Mouse (Mus musculus) intestine, embryonic 14.5 days (tissue): ENCODE data around the gene Gngt2. TPM values are rescaled to one million over a fixed set of nuclear protein-coding genes. Genes with fewer than 3 reads are reported as not detected.

Experiments used
- ATAC-seq: fragments of 200-750 bp; cut with Nextera tagmentation; replicated peaks from 2 replicates; pipeline ENCODE4 v1.8.0; 2017; ENCODE audit warnings: low read depth, moderate number of reproducible peaks, moderate TSS enrichment, moderate library complexity; ENCODE audit not compliant: low FRiP score, low TSS enrichment
- DNase-seq: peaks from one replicate; pipeline ENCODE4 v3.0.0-alpha.2; 2018; ENCODE audit warnings: low spot score
- H3K27ac ChIP-seq: fragments of 300-500 bp; sonication (generic); 2 replicates; pipeline ENCODE4 v1.5.1; 2014; ENCODE audit warnings: low read depth, mild to moderate bottlenecking, control low read depth
- H3K27me3 ChIP-seq: fragments of 300-500 bp; sonication (generic); replicated peaks from 2 replicates; pipeline ENCODE4 v1.6.1; 2014; ENCODE audit warnings: low read length, control low read depth; ENCODE audit not compliant: control insufficient read depth, insufficient read depth
- H3K36me3 ChIP-seq: fragments of 300-500 bp; sonication (generic); 2 replicates; pipeline ENCODE4 v1.6.1; 2014; ENCODE audit warnings: low read length, control low read depth; ENCODE audit not compliant: control insufficient read depth, insufficient read depth
- H3K4me1 ChIP-seq: fragments of 300-500 bp; sonication (generic); replicated peaks from 2 replicates; pipeline ENCODE4 v1.6.1; 2014; ENCODE audit warnings: low read length, control low read depth, mixed read lengths; ENCODE audit not compliant: control insufficient read depth, insufficient read depth
- H3K4me2 ChIP-seq: fragments of 300-500 bp; sonication (generic); 2 replicates; pipeline ENCODE4 v1.6.1; 2014; ENCODE audit warnings: low read length
- H3K4me3 ChIP-seq: fragments of 300-500 bp; sonication (generic); 2 replicates; pipeline ENCODE4 v1.5.1; 2014; ENCODE audit warnings: low read depth, low read length, control low read depth, mixed read lengths
- H3K9ac ChIP-seq: fragments of 300-500 bp; sonication (generic); 2 replicates; pipeline ENCODE4 v1.6.1; 2014; ENCODE audit warnings: mild to moderate bottlenecking, low read length
- H3K9me3 ChIP-seq: fragments of 300-500 bp; sonication (generic); 2 replicates; pipeline ENCODE4 v1.6.1; 2016; ENCODE audit warnings: low read length, control low read depth; ENCODE audit not compliant: control insufficient read depth
- WGBS: fragments of 180-500 bp; shearing (Covaris S2); extraction: QIAGEN DNeasy Blood & Tissue Kit; methylation state at CpG from one replicate; pipeline ENCODE4 v1.1.7; 2014; 5-methylcytosine and 5-hydroxymethylcytosine counted together
- polyA plus RNA-seq: library from polyadenylated mRNA; unstranded; fragments of >200 nt; fragmentation: Nextera tagmentation; extraction: Ambion mirVana; gene quantifications from 2 replicates; pipeline ENCODE4 v1.2.1, GENCODE M21; 2014

The Gngt2 gene
- polyA plus RNA-seq, 1 experiment from 2014 or later, result 17.2 TPM

GRCm38 (mm10) chr11:95821511-95821910 is 15.5 kb upstream of the Gngt2 start:
- H3K4me3 ChIP-seq, result no peak overlapping the region
- no peaks in the 10 kb centered on the region for H3K9me3 ChIP-seq
- H3K36me3 ChIP-seq, result no peaks in the 10 kb centered on the region
- 88% methylated on average over 3 of the region's 3 CpGs for WGBS
- DNase-seq (no peak), ATAC-seq (no peak)
- H3K27ac ChIP-seq, result no peak overlapping the region
- peaks cover 21% of the 10 kb centered on the region for H3K27me3 ChIP-seq
- H3K4me1 ChIP-seq, result peaks cover 7% of the 10 kb centered on the region; the same call in 1 of the 2 replicates
- no peak overlapping the region for H3K9ac ChIP-seq
- H3K4me2 ChIP-seq, result no peak overlapping the region

- 96% methylated on average over 4 of the region's 4 CpGs for WGBS
- no peak overlapping the region for H3K9ac ChIP-seq
- no peak overlapping the region for H3K27ac ChIP-seq
- no peaks in the 10 kb centered on the region for H3K36me3 ChIP-seq
- ATAC-seq (no peak), DNase-seq (no peak)
- H3K9me3 ChIP-seq, result no peaks in the 10 kb centered on the region
- H3K4me3 ChIP-seq, result no peak overlapping the region
- H3K27me3 ChIP-seq, result peaks cover 29% of the 10 kb centered on the region
- H3K4me2 ChIP-seq, result no peak overlapping the region
- H3K4me1 ChIP-seq, result peaks cover 7% of the 10 kb centered on the region; the same call in 1 of the 2 replicates
Measured at GRCm38 (mm10) chr11:95822437-95822836, 14.6 kb upstream of the Gngt2 start.

- Histone ChIP-seq H3K36me3 (no peaks in the 10 kb centered on the region), H3K4me1 (peaks cover 7% of the 10 kb centered on the region; the same call in 1 of the 2 replicates), H3K4me2 (peak within 1 kb of the TSS; percentile 97), H3K9ac (peak within 1 kb of the TSS; percentile 73), H3K27ac (no peak within 1 kb of the TSS), H3K27me3 (peaks cover 44% of the 10 kb centered on the region), H3K4me3 (peak within 1 kb of the TSS; percentile 61), H3K9me3 (no peaks in the 10 kb centered on the region)
- ATAC-seq (peak; percentile 95), DNase-seq (peak; percentile 91)
- under 1% methylated on average over 65 of the region's 78 CpGs for WGBS
Measured at GRCm38 (mm10) chr11:95824071-95824876, 12.7 kb upstream of the Gngt2 start, which contains the start of gene Phospho1. Gene Phospho1 (plus strand): TSS chr11:95824499.

GRCm38 (mm10) chr11:95824877-95825243 is 12.2 kb upstream of the Gngt2 start:
- H3K9me3 ChIP-seq, result no peaks in the 10 kb centered on the region
- 1% methylated on average over 11 of the region's 11 CpGs for WGBS
- no peak for DNase-seq

GRCm38 (mm10) chr11:95825625-95826024 is 11.4 kb upstream of the Gngt2 start:
- DNase-seq (no peak), ATAC-seq (no peak)
- peaks cover 58% of the 10 kb centered on the region for H3K27me3 ChIP-seq
- H3K4me2 ChIP-seq, result no peak overlapping the region
- no peaks in the 10 kb centered on the region for H3K9me3 ChIP-seq
- H3K36me3 ChIP-seq, result no peaks in the 10 kb centered on the region
- WGBS, result 63% methylated on average over 3 of the region's 3 CpGs
- no peak overlapping the region for H3K27ac ChIP-seq
- H3K9ac ChIP-seq, result no peak overlapping the region
- H3K4me1 ChIP-seq, result peaks cover 7% of the 10 kb centered on the region; the same call in 1 of the 2 replicates
- no peak overlapping the region for H3K4me3 ChIP-seq

More at GRCm38 (mm10) chr11:95824877-95825243, 12.2 kb upstream of the Gngt2 start:
- Histone ChIP-seq H3K36me3 (no peaks in the 10 kb centered on the region), H3K4me1 (peaks cover 7% of the 10 kb centered on the region; the same call in 1 of the 2 replicates), H3K27ac (no peak overlapping the region), H3K4me2 (peak overlapping the region; percentile 97), H3K27me3 (peaks cover 50% of the 10 kb centered on the region), H3K4me3 (peak overlapping the region; percentile 61), H3K9ac (peak overlapping the region; percentile 73)
- peak; percentile 28; the same call in 1 of the 2 replicates for ATAC-seq

GRCm38 (mm10) chr11:95826317-95827167 is 10.5 kb upstream of the Gngt2 start:
- Histone ChIP-seq H3K9me3 (no peaks in the 10 kb centered on the region), H3K27ac (no peak overlapping the region), H3K4me3 (no peak overlapping the region), H3K27me3 (peaks cover 67% of the 10 kb centered on the region), H3K36me3 (no peaks in the 10 kb centered on the region), H3K9ac (no peak overlapping the region), H3K4me2 (no peak overlapping the region), H3K4me1 (peaks cover 16% of the 10 kb centered on the region; the same call in 1 of the 2 replicates)
- DNase-seq (no peak), ATAC-seq (no peak)
- 51% methylated on average over 6 of the region's 6 CpGs for WGBS

- 23% methylated on average over 3 of the region's 3 CpGs for WGBS
- Histone ChIP-seq H3K36me3 (no peaks in the 10 kb centered on the region), H3K4me2 (no peak overlapping the region), H3K9me3 (no peaks in the 10 kb centered on the region), H3K9ac (no peak overlapping the region), H3K27ac (no peak overlapping the region), H3K27me3 (peaks cover 73% of the 10 kb centered on the region), H3K4me1 (peaks cover 17% of the 10 kb centered on the region; the same call in 1 of the 2 replicates), H3K4me3 (no peak overlapping the region)
- no peak for DNase-seq
- ATAC-seq, result no peak
Measured at GRCm38 (mm10) chr11:95827168-95827447, 9.9 kb upstream of the Gngt2 start.

- no peak overlapping the region for H3K4me3 ChIP-seq
- H3K36me3 ChIP-seq, result no peaks in the 10 kb centered on the region
- DNase-seq (peak; percentile 90), ATAC-seq (no peak)
- no peaks in the 10 kb centered on the region for H3K9me3 ChIP-seq
- peaks cover 17% of the 10 kb centered on the region; the same call in 1 of the 2 replicates for H3K4me1 ChIP-seq
- H3K27ac ChIP-seq, result no peak overlapping the region
- H3K4me2 ChIP-seq, result no peak overlapping the region
- WGBS, result 20% methylated on average over 3 of the region's 3 CpGs
- peaks cover 77% of the 10 kb centered on the region for H3K27me3 ChIP-seq
- H3K9ac ChIP-seq, result no peak overlapping the region
Measured at GRCm38 (mm10) chr11:95827464-95828085, 9.4 kb upstream of the Gngt2 start.
